Mouse (Mus musculus) retina, adult 2 months (tissue): ENCODE results near the gene Olfr149.
"Not testable (repeated sequence)": the region's sequence is repeated elsewhere in the genome, so short reads cannot be mapped to it uniquely, and the experiment has no call there.

ENCODE experiments used
- DNase-seq: peaks from one replicate; pipeline ENCODE4 v3.0.0-alpha.2; 2012; ENCODE audit warnings: low read depth, low spot score

The Olfr149 gene

GRCm38 (mm10) chr9:39707017-39707416 is at the start of gene Olfr149:
TSS of gene Olfr149 (minus strand) at chr9:39707117.
- DNase-seq = no peak

DNA sequence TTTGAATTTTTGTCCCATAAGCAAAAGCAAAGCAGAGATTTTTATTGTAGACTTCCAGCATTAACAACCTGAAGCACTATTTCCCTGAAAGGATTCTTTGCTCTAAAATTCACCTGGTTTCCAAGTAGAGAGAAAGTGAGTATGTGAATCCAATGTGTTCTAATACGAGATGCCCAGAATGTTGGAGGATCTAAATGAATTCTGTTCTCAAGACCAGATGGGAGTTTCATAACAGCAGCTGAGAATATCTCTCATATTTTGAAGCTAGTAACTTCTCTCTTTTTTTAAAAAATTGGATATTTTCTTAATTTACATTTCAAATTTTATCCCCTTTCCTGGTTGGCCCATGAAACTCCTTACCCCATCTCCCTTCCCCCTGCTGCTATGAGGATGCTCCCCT is 39.5 kb upstream of the Olfr149 start:
- no peak for DNase-seq

GRCm38 (mm10) chr9:39745949-39746348 is 39.0 kb upstream of the Olfr149 start, which contains the start of gene Olfr967:
TSS of gene Olfr967 (plus strand) at chr9:39746249.
- DNase-seq = no peak

DNA sequence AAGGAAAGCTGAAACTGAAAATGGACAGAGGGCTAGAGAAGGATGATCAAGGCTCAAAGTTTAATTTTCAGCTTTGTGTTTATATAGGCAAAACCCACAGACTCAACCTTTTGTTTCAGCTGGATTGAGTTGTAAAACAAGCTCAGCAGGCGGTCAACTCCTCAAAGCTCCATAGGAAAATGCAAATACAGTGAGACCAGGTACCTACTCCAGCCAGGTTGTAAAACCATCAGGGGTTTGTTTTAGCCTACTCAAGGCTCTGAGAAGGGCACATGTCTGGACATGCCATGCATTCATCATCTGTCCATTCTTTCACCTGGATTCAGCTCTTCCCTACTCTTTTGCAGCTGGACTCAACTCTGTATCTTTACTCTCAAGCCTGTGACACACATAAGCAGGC is 33.8 kb upstream of the Olfr149 start:
- no peak for DNase-seq

DNA sequence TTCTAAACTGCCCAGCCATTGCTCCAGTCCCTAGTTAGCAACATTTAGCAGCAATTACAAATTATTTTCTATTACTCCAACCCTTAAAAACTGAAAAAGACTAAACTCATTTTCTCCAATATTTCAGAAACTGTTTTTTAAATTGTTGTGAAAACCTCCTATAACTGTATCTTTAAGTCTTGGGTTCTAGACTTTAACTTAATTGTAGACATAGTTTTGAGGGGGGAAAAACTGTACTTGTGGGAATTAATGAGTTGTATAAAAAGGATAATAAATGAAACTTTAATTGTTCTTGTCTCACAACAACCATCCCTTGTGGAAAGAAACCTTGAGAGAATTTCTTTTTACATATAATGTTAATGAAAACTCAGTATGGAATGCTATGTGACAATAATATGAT is 23.8 kb upstream of the Olfr149 start, which contains the start of gene Olfr150:
TSS of gene Olfr150 (plus strand) at position 301 of the 400 bp plus-strand sequence.
- DNase-seq = no peak

DNA sequence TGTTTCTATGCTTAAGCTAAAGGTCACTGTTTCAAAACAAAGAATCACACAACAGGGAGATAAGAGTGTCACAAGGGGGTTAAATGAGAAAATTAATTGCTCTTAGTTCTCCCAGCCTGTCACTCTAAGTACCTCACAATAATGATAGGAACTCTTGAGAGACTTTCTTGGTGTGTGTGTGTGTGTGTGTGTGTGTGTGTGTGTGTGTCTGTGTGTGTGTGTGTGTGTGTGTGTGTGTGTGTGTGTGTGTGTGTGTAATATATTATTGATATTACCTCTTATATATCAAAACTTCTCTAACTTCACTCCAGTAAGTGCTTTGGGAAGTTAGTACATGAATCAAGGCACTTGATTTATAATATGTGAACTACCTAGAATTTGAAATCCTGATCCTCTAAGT is 4.1 kb upstream of the Olfr149 start, which contains the start of gene Olfr965:
TSS of gene Olfr965 (plus strand) at position 301 of the 400 bp plus-strand sequence.
- DNase-seq = no peak

- DNase-seq = no peak
Observed at GRCm38 (mm10) chr9:39708958-39709357, 2.0 kb upstream of the Olfr149 start.

GRCm38 (mm10) chr9:39701123-39701522 is 5.8 kb downstream of the Olfr149 start:
- DNase-seq = not testable (repeated sequence)

- DNase-seq = no peak
Observed at GRCm38 (mm10) chr9:39679280-39679679, 27.6 kb downstream of the Olfr149 start.

DNA sequence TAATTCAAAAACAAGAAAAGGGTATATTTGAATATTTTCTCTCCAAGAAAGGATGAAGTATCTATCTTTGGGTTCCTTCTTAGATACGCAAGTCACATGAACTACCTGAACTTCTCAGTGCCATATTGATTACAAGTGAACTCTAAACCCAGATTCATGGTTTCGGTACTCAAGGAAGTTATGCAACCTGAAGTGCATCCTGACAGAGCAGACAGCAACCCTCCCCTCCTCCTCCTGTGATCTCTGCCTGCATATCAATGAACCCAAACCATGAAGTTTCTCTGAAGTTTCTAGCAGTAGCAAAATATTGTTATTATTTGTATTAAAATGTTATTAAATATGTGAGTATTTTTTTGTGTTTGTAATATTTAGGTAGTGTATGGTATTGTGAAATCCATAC is 28.4 kb downstream of the Olfr149 start:
- DNase-seq = no peak

- no peak for DNase-seq
Observed at GRCm38 (mm10) chr9:39674820-39675219, 32.1 kb downstream of the Olfr149 start.

DNA sequence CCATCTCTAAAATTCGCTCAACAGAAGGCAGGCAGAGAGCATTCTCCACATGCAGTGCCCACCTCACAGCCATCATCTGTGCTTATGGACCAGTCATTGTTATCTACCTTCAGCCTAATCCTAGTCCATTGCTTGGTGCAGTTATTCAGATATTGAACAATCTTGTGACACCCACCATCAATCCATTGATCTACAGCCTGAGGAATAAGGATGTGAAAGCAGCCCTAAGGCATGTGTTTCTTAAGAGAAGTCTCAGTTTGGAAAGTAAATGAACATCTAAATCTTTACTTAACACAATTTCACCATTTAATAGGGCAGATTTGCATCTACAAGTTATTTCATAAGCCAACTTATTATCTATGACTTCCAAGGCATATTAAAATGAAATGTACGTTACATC is 37.2 kb downstream of the Olfr149 start:
- no peak for DNase-seq

DNA sequence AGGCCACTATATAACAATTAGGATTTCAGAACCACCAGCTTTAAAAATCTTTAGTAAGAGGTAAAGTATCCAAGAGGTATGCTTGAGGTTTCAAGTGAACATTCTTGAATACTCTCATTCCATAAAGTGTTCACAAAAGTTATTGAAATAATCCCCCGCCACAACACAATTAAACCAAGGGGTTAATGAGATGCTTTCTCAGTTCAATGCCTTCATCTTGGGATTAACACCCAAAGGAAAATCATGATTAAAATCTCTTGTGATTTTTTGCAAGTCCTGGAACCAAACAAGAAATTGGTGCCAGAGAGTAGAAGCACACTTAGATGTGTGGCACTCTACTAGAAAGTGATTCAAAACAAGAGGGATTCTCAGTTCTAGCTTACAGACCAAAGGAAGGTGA is 40.0 kb downstream of the Olfr149 start, which contains the start of gene Olfr963:
TSS of gene Olfr963 (plus strand) at position 301 of the 400 bp plus-strand sequence.
- no peak for DNase-seq

GRCm38 (mm10) chr9:39654756-39655396 is 52.0 kb downstream of the Olfr149 start:
- no peak for DNase-seq
